Mouse (Mus musculus) kidney, embryonic 15.5 days (tissue): ENCODE measurements around the gene Hes6. TPM values are rescaled to one million over a fixed set of nuclear protein-coding genes. Genes with fewer than 3 reads are reported as not detected.

Experiments used
- ATAC-seq: fragments of 200-750 bp; cut with Nextera tagmentation; replicated peaks from 2 replicates; pipeline ENCODE4 v1.8.0; 2017; ENCODE audit warnings: moderate TSS enrichment; ENCODE audit not compliant: low FRiP score
- H3K27ac ChIP-seq: fragments of 300-500 bp; sonication (generic); 2 replicates; pipeline ENCODE4 v1.5.1; 2015; ENCODE audit warnings: mild to moderate bottlenecking, inconsistent platforms
- H3K27me3 ChIP-seq: fragments of 300-500 bp; sonication (generic); 2 replicates; pipeline ENCODE4 v1.6.1; 2015; ENCODE audit warnings: inconsistent platforms
- H3K36me3 ChIP-seq: fragments of 300-500 bp; sonication (generic); 2 replicates; pipeline ENCODE4 v1.6.1; 2015; ENCODE audit warnings: inconsistent platforms
- H3K4me1 ChIP-seq: fragments of 300-500 bp; sonication (generic); 2 replicates; pipeline ENCODE4 v1.6.1; 2015; ENCODE audit warnings: inconsistent platforms
- H3K4me2 ChIP-seq: fragments of 300-500 bp; sonication (generic); 2 replicates; pipeline ENCODE4 v1.6.1; 2015; ENCODE audit warnings: moderate library complexity, mild to moderate bottlenecking, inconsistent platforms
- H3K4me3 ChIP-seq: fragments of 300-500 bp; sonication (generic); replicated peaks from 2 replicates; pipeline ENCODE4 v1.5.1; 2015; ENCODE audit warnings: mild to moderate bottlenecking, inconsistent platforms
- H3K9ac ChIP-seq: fragments of 300-500 bp; sonication (generic); 2 replicates; pipeline ENCODE4 v1.6.1; 2015; ENCODE audit warnings: mild to moderate bottlenecking, inconsistent platforms
- H3K9me3 ChIP-seq: fragments of 300-500 bp; sonication (generic); replicated peaks from 2 replicates; pipeline ENCODE4 v1.6.1; 2016; ENCODE audit warnings: inconsistent platforms
- WGBS: fragments of 180-500 bp; shearing (Covaris S2); methylation state at CpG from one replicate; pipeline ENCODE4 v1.1.7; 2015; ENCODE audit warnings: mixed read lengths; 5-methylcytosine and 5-hydroxymethylcytosine counted together
- polyA plus RNA-seq: library from polyadenylated mRNA; unstranded; fragments of >200 nt; fragmentation: Nextera tagmentation; extraction: Ambion mirVana; gene quantifications from 2 replicates; pipeline ENCODE4 v1.2.1, GENCODE M21; 2015

Gene Hes6
- polyA plus RNA-seq, 1 experiment from 2014 or later: 70.0 TPM

GRCm38 (mm10) chr1:91381091-91381471 lies 32.8 kb downstream of the Hes6 start:
- Histone ChIP-seq H3K9ac (no peak overlapping the region), H3K9me3 (no peaks in the 10 kb centered on the region), H3K4me3 (no peak overlapping the region), H3K4me2 (no peak overlapping the region), H3K27ac (no peak overlapping the region), H3K27me3 (no peaks in the 10 kb centered on the region), H3K36me3 (peaks cover 94% of the 10 kb centered on the region), H3K4me1 (no peaks in the 10 kb centered on the region)
- WGBS: 92% methylated on average over 4 of the region's 4 CpGs
- ATAC-seq: no peak

- peaks cover 96% of the 10 kb centered on the region for H3K36me3 ChIP-seq
- no peaks in the 10 kb centered on the region for H3K4me1 ChIP-seq
- H3K9ac ChIP-seq: no peak overlapping the region
- H3K27me3 ChIP-seq: no peaks in the 10 kb centered on the region
- no peak overlapping the region for H3K4me3 ChIP-seq
- ATAC-seq: peak; percentile 43; the same call in 1 of the 2 replicates
- no peak overlapping the region for H3K27ac ChIP-seq
- H3K4me2 ChIP-seq: no peak overlapping the region
- H3K9me3 ChIP-seq: no peaks in the 10 kb centered on the region
- 61% methylated on average over 7 of the region's 7 CpGs for WGBS
These were observed 33.3 kb downstream of the Hes6 start for GRCm38 (mm10) chr1:91380453-91381090.

- no peak for ATAC-seq
- Histone ChIP-seq H3K27ac (no peak overlapping the region), H3K9ac (no peak overlapping the region), H3K4me2 (no peak overlapping the region), H3K9me3 (no peaks in the 10 kb centered on the region), H3K36me3 (peaks cover 90% of the 10 kb centered on the region), H3K27me3 (no peaks in the 10 kb centered on the region), H3K4me1 (no peaks in the 10 kb centered on the region), H3K4me3 (no peak overlapping the region)
- 91% methylated on average over 6 of the region's 6 CpGs for WGBS
These were observed 40.4 kb downstream of the Hes6 start for GRCm38 (mm10) chr1:91373414-91373835.

GRCm38 (mm10) chr1:91370055-91370454 lies 43.8 kb downstream of the Hes6 start:
- no peak overlapping the region for H3K9ac ChIP-seq
- no peak overlapping the region for H3K4me3 ChIP-seq
- H3K4me1 ChIP-seq: peaks cover 18% of the 10 kb centered on the region
- no peak for ATAC-seq
- H3K9me3 ChIP-seq: no peaks in the 10 kb centered on the region
- 85% methylated on average over 23 of the region's 23 CpGs for WGBS
- H3K27me3 ChIP-seq: no peaks in the 10 kb centered on the region
- H3K27ac ChIP-seq: no peak overlapping the region
- peaks cover 56% of the 10 kb centered on the region for H3K36me3 ChIP-seq
- H3K4me2 ChIP-seq: no peak overlapping the region

- peaks cover 18% of the 10 kb centered on the region for H3K4me1 ChIP-seq
- no peaks in the 10 kb centered on the region for H3K27me3 ChIP-seq
- no peak overlapping the region for H3K4me3 ChIP-seq
- no peak for ATAC-seq
- H3K36me3 ChIP-seq: peaks cover 49% of the 10 kb centered on the region
- peaks cover 1% of the 10 kb centered on the region; the same call in 1 of the 2 replicates for H3K9me3 ChIP-seq
- WGBS: 69% methylated on average over 4 of the region's 4 CpGs
- no peak overlapping the region for H3K27ac ChIP-seq
- H3K4me2 ChIP-seq: no peak overlapping the region
- no peak overlapping the region for H3K9ac ChIP-seq
These were observed 44.4 kb downstream of the Hes6 start for GRCm38 (mm10) chr1:91369408-91369807.

GRCm38 (mm10) chr1:91367295-91367694 lies 46.5 kb downstream of the Hes6 start:
- Histone ChIP-seq H3K9ac (no peak overlapping the region), H3K4me2 (peak overlapping the region; percentile 87), H3K27me3 (no peaks in the 10 kb centered on the region), H3K36me3 (peaks cover 28% of the 10 kb centered on the region), H3K9me3 (peaks cover 6% of the 10 kb centered on the region; the same call in 1 of the 2 replicates), H3K4me3 (no peak overlapping the region), H3K4me1 (peaks cover 18% of the 10 kb centered on the region), H3K27ac (no peak overlapping the region)
- ATAC-seq: no peak
- 95% methylated on average over 3 of the region's 3 CpGs for whole genome bisulfite sequencing

- H3K27ac ChIP-seq: no peak within 1 kb of the TSS
- peak within 1 kb of the TSS; percentile 50 for H3K4me3 ChIP-seq
- peaks cover 6% of the 10 kb centered on the region; the same call in 1 of the 2 replicates for H3K9me3 ChIP-seq
- peaks cover 18% of the 10 kb centered on the region for H3K4me1 ChIP-seq
- peak; percentile 72 for ATAC-seq
- no peaks in the 10 kb centered on the region for H3K27me3 ChIP-seq
- H3K4me2 ChIP-seq: peak within 1 kb of the TSS; percentile 87
- peak within 1 kb of the TSS; percentile 48 for H3K9ac ChIP-seq
- 2% methylated on average over 68 of the region's 68 CpGs for WGBS
- H3K36me3 ChIP-seq: peaks cover 20% of the 10 kb centered on the region
These were observed 47.4 kb downstream of the Hes6 start, which contains the start of gene Erfe for GRCm38 (mm10) chr1:91366215-91367108. TSS of gene Erfe (plus strand) at chr1:91366430.

GRCm38 (mm10) chr1:91365816-91366214 lies 48.0 kb downstream of the Hes6 start:
- Histone ChIP-seq H3K4me3 (peak overlapping the region; percentile 50), H3K9ac (peak overlapping the region; percentile 48; the same call in 1 of the 2 replicates), H3K4me1 (peaks cover 18% of the 10 kb centered on the region), H3K27me3 (no peaks in the 10 kb centered on the region), H3K4me2 (peak overlapping the region; percentile 87), H3K27ac (no peak overlapping the region), H3K9me3 (peaks cover 6% of the 10 kb centered on the region; the same call in 1 of the 2 replicates), H3K36me3 (peaks cover 13% of the 10 kb centered on the region; the same call in 1 of the 2 replicates)
- WGBS: 22% methylated on average over 8 of the region's 8 CpGs
- 0 out of 2 replicates have a peak, but pooled peaks have one; percentile 8 for ATAC-seq

GRCm38 (mm10) chr1:91364822-91365644 lies 48.8 kb downstream of the Hes6 start:
- no peak overlapping the region for H3K4me2 ChIP-seq
- H3K4me1 ChIP-seq: peaks cover 18% of the 10 kb centered on the region
- H3K4me3 ChIP-seq: no peak overlapping the region
- peaks cover 6% of the 10 kb centered on the region; the same call in 1 of the 2 replicates for H3K36me3 ChIP-seq
- WGBS: 76% methylated on average over 16 of the region's 16 CpGs
- peaks cover 6% of the 10 kb centered on the region; the same call in 1 of the 2 replicates for H3K9me3 ChIP-seq
- no peak overlapping the region for H3K9ac ChIP-seq
- H3K27ac ChIP-seq: no peak overlapping the region
- ATAC-seq: no peak
- H3K27me3 ChIP-seq: no peaks in the 10 kb centered on the region

GRCm38 (mm10) chr1:91362113-91362512 lies 51.7 kb downstream of the Hes6 start:
- H3K9ac ChIP-seq: no peak overlapping the region
- peaks cover 6% of the 10 kb centered on the region; the same call in 1 of the 2 replicates for H3K9me3 ChIP-seq
- H3K4me3 ChIP-seq: no peak overlapping the region
- no peak overlapping the region for H3K27ac ChIP-seq
- no peak overlapping the region for H3K4me2 ChIP-seq
- WGBS: 81% methylated on average over 5 of the region's 5 CpGs
- no peak for ATAC-seq
- H3K27me3 ChIP-seq: no peaks in the 10 kb centered on the region
- peaks cover 16% of the 10 kb centered on the region for H3K4me1 ChIP-seq
- no peaks in the 10 kb centered on the region for H3K36me3 ChIP-seq
